In the genomic region with DNA sequence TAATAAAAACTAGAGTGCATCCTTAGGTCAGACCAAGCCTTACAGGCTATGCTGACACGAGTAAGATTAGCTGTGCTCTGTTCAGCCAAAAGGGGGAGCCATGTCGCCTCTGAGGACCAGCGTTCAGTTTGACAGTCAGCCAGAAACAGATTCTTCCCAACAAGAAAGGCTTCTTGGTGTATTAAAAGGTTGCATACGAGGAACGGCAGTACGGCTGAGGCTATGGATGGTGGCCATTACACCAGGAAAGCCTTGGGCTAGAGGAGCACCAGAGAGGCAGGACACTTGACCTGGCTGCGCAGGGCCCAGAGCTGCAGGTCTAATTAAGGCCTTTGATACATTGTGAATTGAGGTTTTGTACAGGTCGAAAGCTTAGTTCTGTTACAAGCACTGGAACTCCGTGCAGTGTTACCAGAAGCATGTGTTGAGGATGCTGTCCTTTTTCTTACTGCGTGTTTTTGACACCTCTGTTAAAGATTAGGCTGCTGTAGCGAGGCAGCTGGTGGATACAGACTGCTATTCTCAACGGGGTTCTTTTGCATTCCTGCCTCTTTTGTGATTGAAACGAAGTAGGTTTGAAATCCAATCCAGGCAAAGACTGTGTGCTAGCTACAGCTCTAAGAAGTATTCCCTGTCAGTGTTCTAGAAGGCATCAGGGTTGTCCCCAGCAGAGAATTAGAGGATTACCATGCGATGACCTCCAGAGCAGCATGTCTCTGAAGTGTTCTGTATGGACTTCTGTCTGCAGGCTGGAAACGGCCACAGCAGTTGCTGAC, we compare ENCODE assay signal across 9 mouse cellular contexts. TPM values are rescaled to one million over a fixed set of nuclear protein-coding genes. Genes with fewer than 3 reads are reported as not detected.
A peak's percentile ranks its signal among the peaks of the same experiment; 100 is the strongest.
DNase-seq lines count a peak whose midpoint lies in the region; ATAC-seq lines count a peak whose summit lies in the region.
"Had no signal": no experiment of that assay in that cellular context is flagged by ENCODE, and none has a peak within 500 bp of the region (broad histone marks: within the 10 kb centered on the region; RNA-seq: fewer than 3 reads in every experiment).

No protein-coding gene starts in this region.

- no peaks in the 10 kb centered on the region for H3K9me3 ChIP-seq in hindbrain, embryonic 14.5 days (ENCODE audit: control insufficient read depth, low read length)
- H3K9me3 ChIP-seq: megakaryocyte, embryonic 14.5 days had no signal

- DNase-seq in T-cell, adult 2 months (ENCODE audit: low spot score), result peak; percentile 72
- peak; percentile 64 to 74 for DNase-seq in cerebellum, postnatal 36 days
- peak; percentile 51 to 71 for DNase-seq in frontal cortex, postnatal 36 days (ENCODE audit: low spot score in 2 of 2)
- DNase-seq in hindbrain, embryonic 14.5 days (ENCODE audit: low spot score), result peak; percentile 87
- peak; percentile 27 to 60 for DNase-seq in layer of hippocampus, postnatal 25 days (ENCODE audit: extremely low spot score in 1 of 2, low spot score in 1 of 2)
- DNase-seq in lung, postnatal 25 days (ENCODE audit: low spot score), result peak; percentile 80
- peak; percentile 83 for DNase-seq in retina, embryonic 14.5 days (ENCODE audit: low spot score)
- DNase-seq in thymus, postnatal 36 days, result peak; percentile 70 to 75

- no peaks in the 10 kb centered on the region for H3K27me3 ChIP-seq in hindbrain, embryonic 14.5 days (ENCODE audit: control insufficient read depth, insufficient read depth, low read length)

- H3K9ac ChIP-seq in hindbrain, embryonic 14.5 days, result no peak overlapping the region

- 14% methylated on average over 15 of the region's 15 CpGs for WGBS in hindbrain, embryonic 14.5 days

- no peak overlapping the region for H3K27ac ChIP-seq in hindbrain, embryonic 14.5 days

- H3K4me3 ChIP-seq in hindbrain, embryonic 14.5 days (replicated peaks; ENCODE audit: low read length), result no peak overlapping the region
- H3K4me3 ChIP-seq: megakaryocyte, embryonic 14.5 days had no signal

- H3K4me2 ChIP-seq in hindbrain, embryonic 14.5 days (replicated peaks), result peak overlapping the region; percentile 30

- peak; percentile 72 for ATAC-seq in hindbrain, embryonic 14.5 days (ENCODE audit: low FRiP score)

- peaks cover 7% of the 10 kb centered on the region for H3K4me1 ChIP-seq in hindbrain, embryonic 14.5 days (replicated peaks; ENCODE audit: control insufficient read depth, insufficient read depth, low read length)

- H3K36me3 ChIP-seq in hindbrain, embryonic 14.5 days (replicated peaks; ENCODE audit: control insufficient read depth, insufficient read depth), result no peaks in the 10 kb centered on the region

RNA-seq across cellular contexts. Expression of a gene that starts 16.3 kb away (rescaled TPM):
- polyA plus RNA-seq in hindbrain, embryonic 14.5 days (2014; fragmentation: Nextera tagmentation; extraction: Ambion mirVana), result 100.0 and 102 TPM in 2 replicates
- 10 to 100 TPM; 74.9 to 77.4 TPM for total RNA-seq in layer of hippocampus, postnatal 25 days (2021)

RNA-seq across cellular contexts. Expression of a gene that starts 42.5 kb away (rescaled TPM):
- polyA plus RNA-seq in hindbrain, embryonic 14.5 days (2014; fragmentation: Nextera tagmentation; extraction: Ambion mirVana), result 9.9 and 10.4 TPM in 2 replicates
- total RNA-seq in layer of hippocampus, postnatal 25 days (2021), result 1 to 10 TPM; 3.1 TPM
